2 mouse cellular contexts compared by ENCODE assay signal in the genomic region with DNA sequence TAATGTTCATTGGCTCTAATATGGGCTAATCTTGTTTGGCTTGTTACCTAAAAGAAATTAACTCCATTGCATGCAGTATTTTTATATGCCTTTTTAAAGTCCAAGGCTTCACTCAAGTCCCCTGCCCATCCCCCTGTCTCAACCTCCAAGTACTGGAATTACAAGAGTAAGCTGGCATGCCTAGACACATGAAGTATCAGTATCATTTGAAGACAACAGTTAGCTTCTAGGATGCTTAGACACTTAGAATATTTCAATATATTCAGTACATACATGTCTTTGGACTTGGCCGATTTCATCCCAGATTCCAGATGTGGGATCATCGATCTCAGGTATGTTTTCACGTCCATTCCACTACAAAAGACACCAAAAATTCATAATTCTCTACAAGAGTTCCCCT.
TF ChIP-seq lines count a peak whose summit lies in the region.

No protein-coding gene starts in this region.

TF ChIP-seq in CH12.LX, 34 proteins besides CTCF, POLR2A, EP300 and RAD21:
- TF ChIP-seq MYC (IDR thresholded peaks at IDR 0.05; ENCODE audit: low read depth, low read length) (no peak), ZNF384 (IDR thresholded peaks at IDR 0.05; ENCODE audit: low read depth, low read length) (no peak), CHD1 (IDR thresholded peaks at IDR 0.05; ENCODE audit: low read depth, low read length) (no peak), SMC3 (IDR thresholded peaks at IDR 0.05; ENCODE audit: low read depth, low read length) (no peak), MAX (IDR thresholded peaks at IDR 0.05; ENCODE audit: low read length) (no peak), MAFK (IDR thresholded peaks at IDR 0.05; ENCODE audit: insufficient replicate concordance, low read length) (no peak)
TF ChIP-seq in CH12.LX: peak in this region for 0.

TF ChIP-seq in MEL, 35 proteins besides CTCF, POLR2A, EP300 and RAD21:
- TF ChIP-seq ZMIZ1 (IDR thresholded peaks at IDR 0.05; ENCODE audit: low read depth, low read length) (no peak), GATA1 (IDR thresholded peaks at IDR 0.05; ENCODE audit: low read depth, low read length) (no peak), MAFK (IDR thresholded peaks at IDR 0.05; ENCODE audit: borderline replicate concordance, low read depth, low read length) (no peak), KAT2A (conservative IDR thresholded peaks at IDR 0.05; ENCODE audit: low read depth, low read length) (no peak), TBP (IDR thresholded peaks at IDR 0.05; ENCODE audit: low read depth, low read length) (no peak), CHD2 (IDR thresholded peaks at IDR 0.05; ENCODE audit: low read length) (no peak), CHD1 (IDR thresholded peaks at IDR 0.05; ENCODE audit: low read depth, low read length) (no peak), NRF1 (IDR thresholded peaks at IDR 0.05; ENCODE audit: insufficient read depth, low read depth, low read length, poor library complexity, severe bottlenecking) (no peak), MAX (IDR thresholded peaks at IDR 0.05; ENCODE audit: low read length) (no peak), JUND (IDR thresholded peaks at IDR 0.05; ENCODE audit: low read depth, low read length) (no peak), POLR2AphosphoS2 (IDR thresholded peaks at IDR 0.05; ENCODE audit: low read length) (no peak), MYB (IDR thresholded peaks at IDR 0.05; ENCODE audit: low read depth, low read length) (no peak)
TF ChIP-seq in MEL: peak in this region for 0.
